Mouse (Mus musculus) ES-Bruce4 (cell line): ENCODE data around the gene Scamp3. TPM values are rescaled to one million over a fixed set of nuclear protein-coding genes. Genes with fewer than 3 reads are reported as not detected.
A peak's percentile ranks its signal among the peaks of the same experiment; 100 is the strongest.

ENCODE experiments used
- H3K27ac ChIP-seq: 2 replicates; pipeline ENCODE4 v1.5.1; 2012; ENCODE audit warnings: low read length, inconsistent platforms; ENCODE audit not compliant: insufficient read depth
- H3K27me3 ChIP-seq: 2 replicates; pipeline ENCODE4 v1.6.1; 2012; ENCODE audit warnings: mild to moderate bottlenecking, low read length, inconsistent platforms; ENCODE audit not compliant: control insufficient read depth, poor library complexity, insufficient read depth, severe bottlenecking
- H3K36me3 ChIP-seq: 2 replicates; pipeline ENCODE4 v1.6.1; 2012; ENCODE audit warnings: inconsistent platforms, mild to moderate bottlenecking, low read length, moderate library complexity; ENCODE audit not compliant: control insufficient read depth, poor library complexity, insufficient read depth, severe bottlenecking
- H3K4me1 ChIP-seq: one replicate; pipeline ENCODE4 v1.8.1; 2011; ENCODE audit warnings: low read length; ENCODE audit not compliant: control insufficient read depth, insufficient read depth
- H3K4me3 ChIP-seq: 2 replicates; pipeline ENCODE4 v1.5.1; 2011; ENCODE audit warnings: low read depth, mild to moderate bottlenecking, low read length
- H3K9ac ChIP-seq: 2 replicates; pipeline ENCODE4 v1.6.1; 2012; ENCODE audit warnings: low read depth, mild to moderate bottlenecking, inconsistent platforms; ENCODE audit not compliant: poor library complexity, severe bottlenecking
- H3K9me3 ChIP-seq: replicated peaks from 2 replicates; pipeline ENCODE4 v1.6.1; 2012; ENCODE audit warnings: mild to moderate bottlenecking, low read length, inconsistent platforms; ENCODE audit not compliant: control insufficient read depth, poor library complexity, insufficient read depth, severe bottlenecking
- CTCF ChIP-seq: IDR thresholded peaks from one replicate; pipeline ENCODE4 v1.8.1; 2011; ENCODE audit warnings: low read depth, low read length
- EP300 ChIP-seq: IDR thresholded peaks from 2 replicates; pipeline ENCODE4 v1.6.1; 2011; ENCODE audit warnings: low read depth, low read length; ENCODE audit not compliant: insufficient read depth
- POLR2A ChIP-seq: IDR thresholded peaks from one replicate; pipeline ENCODE4 v1.8.1; 2011; ENCODE audit warnings: low read length; ENCODE audit not compliant: insufficient read depth
- polyA plus RNA-seq: library from polyadenylated mRNA; stranded (reverse); fragments of >200 nt; gene quantifications from 2 replicates; pipeline ENCODE4 v1.2.4, GENCODE M21; 2011; ENCODE audit warnings: low read depth; ENCODE audit not compliant: missing spikeins, insufficient read depth, insufficient read length

The Scamp3 gene
- polyA plus RNA-seq, 1 experiment = 74.8 TPM

- Histone ChIP-seq H3K27me3 (no peaks in the 10 kb centered on the region), H3K27ac (peak overlapping the region; percentile 60), H3K36me3 (no peaks in the 10 kb centered on the region), H3K4me3 (peak overlapping the region; percentile 65), H3K4me1 (peaks cover 10% of the 10 kb centered on the region), H3K9me3 (no peaks in the 10 kb centered on the region), H3K9ac (peak overlapping the region; percentile 51)
- TF ChIP-seq POLR2A = no peak
- TF ChIP-seq EP300 = no peak
- TF ChIP-seq CTCF = no peak
Measured at GRCm38 (mm10) chr3:89227307-89228179, 50.3 kb downstream of the Scamp3 start.

- Histone ChIP-seq H3K9me3 (no peaks in the 10 kb centered on the region), H3K27ac (peak overlapping the region; percentile 60), H3K4me3 (peak overlapping the region; percentile 56), H3K27me3 (no peaks in the 10 kb centered on the region), H3K36me3 (no peaks in the 10 kb centered on the region), H3K9ac (0 out of 2 replicates have a peak overlapping the region, but pooled peaks have one; percentile 19), H3K4me1 (peaks cover 10% of the 10 kb centered on the region)
- no peak for TF ChIP-seq EP300
- peak; percentile 94 for TF ChIP-seq CTCF
Measured at GRCm38 (mm10) chr3:89228180-89228549, 50.9 kb downstream of the Scamp3 start.

GRCm38 (mm10) chr3:89228836-89229235 is 51.6 kb downstream of the Scamp3 start, which contains the start of gene Muc1:
TSS of gene Muc1 (plus strand) at chr3:89229057.
- Histone ChIP-seq H3K4me3 (peak within 1 kb of the TSS; percentile 56), H3K27me3 (no peaks in the 10 kb centered on the region), H3K9me3 (no peaks in the 10 kb centered on the region), H3K36me3 (no peaks in the 10 kb centered on the region), H3K4me1 (peaks cover 10% of the 10 kb centered on the region), H3K27ac (peak within 1 kb of the TSS; percentile 66), H3K9ac (peak within 1 kb of the TSS; percentile 19; the same call in 1 of the 2 replicates)
- TF ChIP-seq EP300 = 0 out of 2 replicates have a peak, but pooled peaks have one; percentile 28
- no peak for TF ChIP-seq POLR2A

GRCm38 (mm10) chr3:89229276-89229675 is 52.0 kb downstream of the Scamp3 start:
- Histone ChIP-seq H3K27me3 (no peaks in the 10 kb centered on the region), H3K4me1 (peaks cover 10% of the 10 kb centered on the region), H3K4me3 (peak overlapping the region; percentile 15), H3K36me3 (no peaks in the 10 kb centered on the region), H3K9me3 (no peaks in the 10 kb centered on the region), H3K9ac (peak overlapping the region; percentile 19; the same call in 1 of the 2 replicates), H3K27ac (peak overlapping the region; percentile 28; the same call in 1 of the 2 replicates)
- TF ChIP-seq EP300 = no peak
- no peak for TF ChIP-seq POLR2A
- no peak for TF ChIP-seq CTCF

- no peak overlapping the region for H3K9ac ChIP-seq
- no peaks in the 10 kb centered on the region for H3K9me3 ChIP-seq
- no peaks in the 10 kb centered on the region for H3K27me3 ChIP-seq
- no peak overlapping the region for H3K27ac ChIP-seq
- no peak for TF ChIP-seq CTCF
- no peak for TF ChIP-seq POLR2A
- no peak for TF ChIP-seq EP300
- H3K4me1 ChIP-seq = peaks cover under 1% of the 10 kb centered on the region
- H3K4me3 ChIP-seq = no peak overlapping the region
- H3K36me3 ChIP-seq = no peaks in the 10 kb centered on the region
Measured at GRCm38 (mm10) chr3:89230561-89230960, 53.3 kb downstream of the Scamp3 start.

GRCm38 (mm10) chr3:89231345-89231744 is 54.1 kb downstream of the Scamp3 start:
- H3K27ac ChIP-seq = no peak overlapping the region
- no peaks in the 10 kb centered on the region for H3K9me3 ChIP-seq
- H3K4me1 ChIP-seq = no peaks in the 10 kb centered on the region
- no peak overlapping the region for H3K4me3 ChIP-seq
- no peak overlapping the region for H3K9ac ChIP-seq
- H3K27me3 ChIP-seq = no peaks in the 10 kb centered on the region
- H3K36me3 ChIP-seq = no peaks in the 10 kb centered on the region
- no peak for TF ChIP-seq CTCF
- no peak for TF ChIP-seq POLR2A
- no peak for TF ChIP-seq EP300
